Mouse (Mus musculus) MEL (cell line): ENCODE results near the gene Plin4. TPM values are rescaled to one million over a fixed set of nuclear protein-coding genes. Genes with fewer than 3 reads are reported as not detected.
A peak's percentile ranks its signal among the peaks of the same experiment; 100 is the strongest.

Experiments
- DNase-seq: peaks from one replicate; pipeline ENCODE4 v3.0.0; 2011; ENCODE audit warnings: low read depth, low spot score
- H3K27ac ChIP-seq: 2 replicates; pipeline ENCODE4 v1.5.1; 2012; ENCODE audit warnings: low read depth, mild to moderate bottlenecking, control low read depth, low read length, moderate library complexity; ENCODE audit not compliant: control insufficient read depth
- H3K27me3 ChIP-seq, 2 experiments: fragments of 150-350 bp in 1 of 2; sonication (generic) in 1 of 2; 2 replicates each; pipeline ENCODE4 v1.6.1; 2012; ENCODE audit warnings: low read length in 2 of 2, mild to moderate bottlenecking in 2 of 2, improper control_type of control experiment in 1 of 2, moderate library complexity in 1 of 2; ENCODE audit not compliant: insufficient read depth in 2 of 2, control insufficient read depth in 1 of 2
- H3K36me3 ChIP-seq, 2 experiments: 2 replicates each; pipeline ENCODE4 v1.6.1; 2012 to 2014; ENCODE audit warnings: low read length in 2 of 2, improper control_type of control experiment in 1 of 2, inconsistent platforms in 1 of 2, mild to moderate bottlenecking in 1 of 2; ENCODE audit not compliant: insufficient read depth in 2 of 2, control insufficient read depth in 1 of 2
- H3K4me1 ChIP-seq, 2 experiments: fragments of 150-350 bp in 1 of 2; sonication (generic) in 1 of 2; 2 replicates each; pipeline ENCODE4 v1.6.1; 2012; ENCODE audit warnings: low read length in 2 of 2, improper control_type of control experiment in 1 of 2, mild to moderate bottlenecking in 1 of 2; ENCODE audit not compliant: insufficient read depth in 2 of 2, control insufficient read depth in 1 of 2
- H3K4me3 ChIP-seq, 2 experiments: fragments of 150-350 bp in 1 of 2; sonication (generic) in 1 of 2; 2 replicates each; pipeline ENCODE4 v1.5.1; 2012; ENCODE audit warnings: low read depth in 2 of 2, low read length in 2 of 2, mild to moderate bottlenecking in 2 of 2, moderate library complexity in 2 of 2, control low read depth in 1 of 2, improper control_type of control experiment in 1 of 2; ENCODE audit not compliant: control insufficient read depth in 1 of 2, insufficient read depth in 1 of 2
- H3K79me2 ChIP-seq: 2 replicates; pipeline ENCODE4 v1.6.1; 2012; ENCODE audit warnings: mild to moderate bottlenecking, low read length, moderate library complexity; ENCODE audit not compliant: control insufficient read depth, poor library complexity, insufficient read depth
- H3K9ac ChIP-seq: 2 replicates; pipeline ENCODE4 v1.6.1; 2012; ENCODE audit warnings: low read depth, mild to moderate bottlenecking, control low read depth, low read length, moderate library complexity; ENCODE audit not compliant: control insufficient read depth, poor library complexity, severe bottlenecking
- H3K9me3 ChIP-seq: fragments of 150-350 bp; sonication (generic); replicated peaks from 2 replicates; pipeline ENCODE4 v1.6.1; 2012; ENCODE audit warnings: mild to moderate bottlenecking, low read length, improper control_type of control experiment, moderate library complexity; ENCODE audit not compliant: insufficient read depth
- BHLHE40 ChIP-seq: IDR thresholded peaks from 2 replicates; pipeline ENCODE4 v1.6.1; 2012; ENCODE audit warnings: low read depth, mild to moderate bottlenecking, inconsistent platforms, low read length, improper control_type of control experiment, borderline replicate concordance
- GABPA ChIP-seq: IDR thresholded peaks from 2 replicates; pipeline ENCODE4 v1.6.1; 2012; ENCODE audit warnings: low read depth, mild to moderate bottlenecking, inconsistent platforms, low read length, improper control_type of control experiment, moderate library complexity
- GATA1 ChIP-seq: IDR thresholded peaks from 2 replicates; pipeline ENCODE4 v1.6.1; 2011; ENCODE audit warnings: low read depth, low read length, improper control_type of control experiment
- JUND ChIP-seq: IDR thresholded peaks from 2 replicates; pipeline ENCODE4 v1.6.1; 2011; ENCODE audit warnings: low read depth, mild to moderate bottlenecking, improper control_type of control experiment, low read length
- MAFK ChIP-seq: IDR thresholded peaks from 2 replicates; pipeline ENCODE4 v1.6.1; 2011; ENCODE audit warnings: low read depth, mild to moderate bottlenecking, low read length, improper control_type of control experiment, borderline replicate concordance
- MAX ChIP-seq: IDR thresholded peaks from 2 replicates; pipeline ENCODE4 v1.6.1; 2011; ENCODE audit warnings: low read length, improper control_type of control experiment
- MEF2A ChIP-seq: IDR thresholded peaks from 2 replicates; pipeline ENCODE4 v1.6.1; 2014; ENCODE audit warnings: low read depth, mild to moderate bottlenecking, inconsistent platforms, low read length, improper control_type of control experiment; ENCODE audit not compliant: poor library complexity, insufficient replicate concordance, severe bottlenecking; ENCODE audit errors: extremely low read depth
- NELFE ChIP-seq: IDR thresholded peaks from 2 replicates; pipeline ENCODE4 v1.6.1; 2011; ENCODE audit warnings: low read depth, low read length, improper control_type of control experiment
- POLR2A ChIP-seq, 2 experiments: IDR thresholded peaks; 2 replicates each; pipeline ENCODE4 v1.6.1; 2011 to 2012; ENCODE audit warnings: low read length in 2 of 2, mild to moderate bottlenecking in 2 of 2, control low read depth in 1 of 2, improper control_type of control experiment in 1 of 2, low read depth in 1 of 2, moderate library complexity in 1 of 2; ENCODE audit not compliant: control insufficient read depth in 1 of 2, insufficient read depth in 1 of 2, poor library complexity in 1 of 2
- TAL1 ChIP-seq: IDR thresholded peaks from 2 replicates; pipeline ENCODE4 v1.6.1; 2012; ENCODE audit warnings: mild to moderate bottlenecking, inconsistent platforms, low read length, moderate library complexity, mixed read lengths
- TBP ChIP-seq: IDR thresholded peaks from 2 replicates; pipeline ENCODE4 v1.8.0; 2011; ENCODE audit warnings: low read depth, low read length, improper control_type of control experiment
- TCF12 ChIP-seq: IDR thresholded peaks from 2 replicates; pipeline ENCODE4 v1.6.1; 2014; ENCODE audit warnings: low read depth, mild to moderate bottlenecking, inconsistent platforms, low read length, improper control_type of control experiment, moderate library complexity
- UBTF ChIP-seq: IDR thresholded peaks from 2 replicates; pipeline ENCODE4 v1.6.1; 2012; ENCODE audit warnings: low read depth, mild to moderate bottlenecking, inconsistent platforms, low read length, improper control_type of control experiment, moderate library complexity, borderline replicate concordance; ENCODE audit not compliant: insufficient read depth
- ZMIZ1 ChIP-seq: IDR thresholded peaks from 2 replicates; pipeline ENCODE4 v1.6.1; 2012; ENCODE audit warnings: low read depth, mild to moderate bottlenecking, inconsistent platforms, low read length, improper control_type of control experiment, moderate library complexity
- polyA plus RNA-seq, 2 experiments: library from polyadenylated mRNA; stranded (reverse) in 1 of 2; unstranded in 1 of 2; fragments of >175 nt in 1 of 2; fragments of >200 nt in 1 of 2; gene quantifications; 2 replicates each; pipeline versions ENCODE4 v1.2.1 to v1.2.4; 2012; ENCODE audit warnings: low replicate concordance in 2 of 2, low read depth in 1 of 2; ENCODE audit not compliant: insufficient read length in 2 of 2, insufficient read depth in 1 of 2, missing spikeins in 1 of 2
- total RNA-seq: library from RNA; depleted of rRNA; stranded (reverse); fragments of 300-350 nt; gene quantifications from 2 replicates; pipeline ENCODE4 v1.2.3, GENCODE M21; 2012

Gene Plin4
- total and polyA plus RNA-seq, 3 experiments = 0.07 to 0.08 TPM; not detected in 1

GRCm38 (mm10) chr17:56074827-56075208 is 34.8 kb downstream of the Plin4 start, which contains the start of gene Ubxn6 (continued):
- TF ChIP-seq UBTF = no peak
- no peak for TF ChIP-seq GABPA
- no peak for TF ChIP-seq TAL1
- TF ChIP-seq MEF2A = no peak
- no peak for TF ChIP-seq JUND
- TF ChIP-seq NELFE = peak; percentile 46; the same call in 1 of the 2 replicates
- TF ChIP-seq TBP = 0 out of 2 replicates have a peak, but pooled peaks have one; percentile 39
- no peak; the same call in 1 of the 2 replicates for TF ChIP-seq TCF12
- no peak for TF ChIP-seq MAFK
- peak; percentile 75 to 77; a peak in 3 of 4 replicates for TF ChIP-seq POLR2A (IDR thresholded peaks at IDR 0.05; ENCODE audit: control insufficient read depth in 1 of 2, insufficient read depth in 1 of 2, low read depth in 1 of 2, low read length in 2 of 2, poor library complexity in 1 of 2)

- Histone ChIP-seq H3K9ac (peak overlapping the region; percentile 95), H3K79me2 (peaks cover 2% of the 10 kb centered on the region; the same call in 1 of the 2 replicates), H3K27me3 (no peaks in the 10 kb centered on the region)
- no peak for TF ChIP-seq GATA1
- TF ChIP-seq ZMIZ1 = 0 out of 2 replicates have a peak, but pooled peaks have one; percentile 43
- TF ChIP-seq, all 39 proteins: peak for 1
- Histone ChIP-seq H3K36me3 (peaks cover 0 to 6% of the 10 kb centered on the region in 2 experiments; a peak in 2 of 4 replicates), H3K27ac (peak overlapping the region; percentile 95), H3K9me3 (no peaks in the 10 kb centered on the region), H3K4me3 (peak overlapping the region; percentile 88 to 92), H3K4me1 (peaks cover 0 to 15% of the 10 kb centered on the region in 2 experiments; a peak in 2 of 4 replicates)
- peak; percentile 91 for DNase-seq
Measured at GRCm38 (mm10) chr17:56074097-56074826, 35.3 kb downstream of the Plin4 start.

- no peak for TF ChIP-seq POLR2A (IDR thresholded peaks at IDR 0.05; ENCODE audit: control insufficient read depth in 1 of 2, insufficient read depth in 1 of 2, low read depth in 1 of 2, low read length in 2 of 2, poor library complexity in 1 of 2)
- no peak for TF ChIP-seq MAFK
- no peak for TF ChIP-seq BHLHE40
- TF ChIP-seq MAX = no peak
- no peak for TF ChIP-seq TCF12
- Histone ChIP-seq H3K79me2 (peaks cover 2% of the 10 kb centered on the region; the same call in 1 of the 2 replicates), H3K27ac (no peak overlapping the region), H3K27me3 (no peaks in the 10 kb centered on the region), H3K4me3 (no peak overlapping the region), H3K4me1 (peaks cover 0 to 12% of the 10 kb centered on the region in 2 experiments; a peak in 1 of 4 replicates), H3K9me3 (no peaks in the 10 kb centered on the region), H3K9ac (no peak overlapping the region), H3K36me3 (peaks cover 2 to 4% of the 10 kb centered on the region in 2 experiments; a peak in 2 of 4 replicates)
- no peak for DNase-seq
Measured at GRCm38 (mm10) chr17:56072243-56072642, 37.4 kb downstream of the Plin4 start.
